Mouse (Mus musculus) liver, embryonic 14.5 days (tissue): Measurements from ENCODE around the gene P2ry13. TPM values are rescaled to one million over a fixed set of nuclear protein-coding genes. Genes with fewer than 3 reads are reported as not detected.

Source experiments
- ATAC-seq: fragments of 200-750 bp; cut with Nextera tagmentation; 2 replicates; pipeline ENCODE4 v1.8.0; 2017; ENCODE audit warnings: moderate number of reproducible peaks, mild to moderate bottlenecking, moderate library complexity; ENCODE audit not compliant: insufficient read depth
- DNase-seq, 3 experiments: peaks; one replicate each; pipeline ENCODE4 v3.0.0-alpha.2; 2012 to 2013; ENCODE audit warnings: low read depth in 3 of 3, low spot score in 3 of 3
- H3K27ac ChIP-seq: fragments of 300-500 bp; sonication (generic); 2 replicates; pipeline ENCODE4 v1.5.1; 2014; ENCODE audit warnings: moderate library complexity, mild to moderate bottlenecking, control low read depth, inconsistent platforms
- H3K27me3 ChIP-seq: fragments of 300-500 bp; sonication (generic); 2 replicates; pipeline ENCODE4 v1.6.1; 2014; ENCODE audit warnings: mild to moderate bottlenecking, low read length, moderate library complexity; ENCODE audit not compliant: control insufficient read depth, insufficient read depth
- H3K36me3 ChIP-seq: fragments of 300-500 bp; sonication (generic); replicated peaks from 2 replicates; pipeline ENCODE4 v1.6.1; 2014; ENCODE audit warnings: low read depth; ENCODE audit not compliant: control insufficient read depth, insufficient read depth
- H3K4me1 ChIP-seq, 2 experiments: fragments of 200-500 bp in 1 of 2; fragments of 300-500 bp in 1 of 2; sonication (generic) in 1 of 2; replicated peaks; 2 replicates each; pipeline ENCODE4 v1.6.1; 2012 to 2014; ENCODE audit warnings: antibody characterized with exemption in 1 of 2, inconsistent platforms in 1 of 2, low read length in 1 of 2; ENCODE audit not compliant: control insufficient read depth in 2 of 2, insufficient read depth in 2 of 2
- H3K4me2 ChIP-seq: fragments of 300-500 bp; sonication (generic); 2 replicates; pipeline ENCODE4 v1.6.1; 2014; ENCODE audit warnings: low read depth, mild to moderate bottlenecking, control low read depth, moderate library complexity
- H3K4me3 ChIP-seq, 2 experiments: fragments of 200-500 bp in 1 of 2; fragments of 300-500 bp in 1 of 2; sonication (generic) in 1 of 2; 2 replicates each; pipeline ENCODE4 v1.5.1; 2012 to 2014; ENCODE audit warnings: low read depth in 2 of 2, low read length in 2 of 2, mild to moderate bottlenecking in 2 of 2, control low read depth in 1 of 2, inconsistent platforms in 1 of 2, moderate library complexity in 1 of 2; ENCODE audit not compliant: insufficient read depth in 1 of 2
- H3K9ac ChIP-seq: fragments of 300-500 bp; sonication (generic); replicated peaks from 2 replicates; pipeline ENCODE4 v1.6.1; 2014; ENCODE audit warnings: mild to moderate bottlenecking, control low read depth, moderate library complexity
- H3K9me3 ChIP-seq: fragments of 300-500 bp; sonication (generic); 2 replicates; pipeline ENCODE4 v1.6.1; 2016; ENCODE audit warnings: low read length, mixed read lengths; ENCODE audit not compliant: control insufficient read depth
- CTCF ChIP-seq: IDR thresholded peaks from 2 replicates; pipeline ENCODE4 v1.5.1; 2016; ENCODE audit warnings: antibody characterized with exemption, low read depth, control low read depth
- EP300 ChIP-seq: IDR thresholded peaks from 2 replicates; pipeline ENCODE4 v1.6.1; 2016; ENCODE audit warnings: antibody characterized with exemption, low read depth
- WGBS: fragments of 180-500 bp; shearing (Covaris S2); extraction: QIAGEN DNeasy Blood & Tissue Kit; methylation state at CpG from one replicate; pipeline ENCODE4 v1.1.7; 2014; ENCODE audit not compliant: insufficient replicate concordance; 5-methylcytosine and 5-hydroxymethylcytosine counted together
- polyA plus RNA-seq, 2 experiments: library from polyadenylated mRNA; depleted of rRNA in 1 of 2; stranded (reverse) in 1 of 2; unstranded in 1 of 2; fragments of >200 nt; fragmentation: Nextera tagmentation in 1 of 2; extraction: Ambion mirVana in 1 of 2; gene quantifications; 2 replicates each; pipeline versions ENCODE4 v1.2.1 to v1.2.3; 2012 to 2014

Gene P2ry13
- polyA plus RNA-seq, 2 experiments = 2.0 to 3.0 TPM

DNA sequence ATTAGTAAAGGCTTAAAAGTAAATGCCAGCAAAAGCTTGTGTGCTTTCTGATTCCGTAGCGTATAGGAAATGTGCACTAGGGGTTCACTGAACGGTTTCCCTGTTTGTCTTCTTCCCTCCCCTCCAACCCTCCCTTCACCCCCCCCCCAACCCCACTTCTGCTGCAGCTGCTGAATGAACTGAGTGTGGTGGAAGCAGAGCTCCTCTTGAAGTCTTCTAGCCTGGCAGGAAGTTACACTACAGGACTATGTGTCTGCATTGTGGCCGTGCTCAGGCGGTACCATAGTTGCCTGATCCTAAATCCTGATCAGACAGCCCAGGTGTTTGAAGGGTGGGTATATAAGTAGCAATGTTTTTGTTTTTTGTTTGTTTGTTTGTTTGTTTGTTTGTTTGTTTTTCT lies 24.2 kb upstream of the P2ry13 start:
- no peak overlapping the region for H3K27ac ChIP-seq
- no peaks in the 10 kb centered on the region for H3K27me3 ChIP-seq
- no peak overlapping the region for H3K4me2 ChIP-seq
- 32% methylated on average over 5 of the region's 5 CpGs for WGBS
- no peak for TF ChIP-seq EP300
- no peak for TF ChIP-seq CTCF
- no peak overlapping the region for H3K9ac ChIP-seq
- H3K9me3 ChIP-seq = no peaks in the 10 kb centered on the region
- DNase-seq = no peak
- no peaks in the 10 kb centered on the region for H3K4me1 ChIP-seq
- H3K4me3 ChIP-seq = no peak overlapping the region
- ATAC-seq = no peak
- no peaks in the 10 kb centered on the region for H3K36me3 ChIP-seq

GRCm38 (mm10) chr3:59230912-59231311 lies 20.2 kb upstream of the P2ry13 start:
- 72% methylated on average over 3 of the region's 3 CpGs for WGBS

GRCm38 (mm10) chr3:59228730-59229551 lies 18.3 kb upstream of the P2ry13 start:
- Histone ChIP-seq H3K9ac (no peak overlapping the region), H3K36me3 (no peaks in the 10 kb centered on the region), H3K4me3 (no peak overlapping the region), H3K4me2 (no peak overlapping the region), H3K4me1 (peaks cover 0 to 10% of the 10 kb centered on the region in 2 experiments; a peak in 2 of 4 replicates), H3K27ac (no peak overlapping the region), H3K9me3 (no peaks in the 10 kb centered on the region), H3K27me3 (no peaks in the 10 kb centered on the region)
- ATAC-seq (peak; percentile 21; the same call in 1 of the 2 replicates), DNase-seq (peak in 2 of 3 experiments; percentile 17 to 32)
- 28% methylated on average over 10 of the region's 10 CpGs for WGBS
- no peak for TF ChIP-seq CTCF
- no peak for TF ChIP-seq EP300

More at GRCm38 (mm10) chr3:59230912-59231311, 20.2 kb upstream of the P2ry13 start:
- H3K36me3 ChIP-seq = no peaks in the 10 kb centered on the region
- TF ChIP-seq CTCF (no peak), EP300 (no peak)
- H3K27ac ChIP-seq = no peak overlapping the region
- no peaks in the 10 kb centered on the region for H3K27me3 ChIP-seq
- no peak overlapping the region for H3K4me3 ChIP-seq
- H3K4me1 ChIP-seq = peaks cover 0 to 10% of the 10 kb centered on the region in 2 experiments; a peak in 2 of 4 replicates
- no peaks in the 10 kb centered on the region for H3K9me3 ChIP-seq
- no peak for ATAC-seq
- H3K9ac ChIP-seq = no peak overlapping the region
- DNase-seq = no peak
- H3K4me2 ChIP-seq = no peak overlapping the region

GRCm38 (mm10) chr3:59227696-59228095 lies 17.0 kb upstream of the P2ry13 start:
- Histone ChIP-seq H3K4me3 (no peak overlapping the region), H3K9ac (no peak overlapping the region), H3K9me3 (no peaks in the 10 kb centered on the region), H3K36me3 (no peaks in the 10 kb centered on the region), H3K27ac (no peak overlapping the region), H3K4me2 (no peak overlapping the region), H3K4me1 (peaks cover 0 to 10% of the 10 kb centered on the region in 2 experiments; a peak in 2 of 4 replicates), H3K27me3 (no peaks in the 10 kb centered on the region)
- DNase-seq = no peak
- no peak for ATAC-seq
- TF ChIP-seq EP300 = no peak
- 37% methylated on average over 9 of the region's 9 CpGs for WGBS

DNA sequence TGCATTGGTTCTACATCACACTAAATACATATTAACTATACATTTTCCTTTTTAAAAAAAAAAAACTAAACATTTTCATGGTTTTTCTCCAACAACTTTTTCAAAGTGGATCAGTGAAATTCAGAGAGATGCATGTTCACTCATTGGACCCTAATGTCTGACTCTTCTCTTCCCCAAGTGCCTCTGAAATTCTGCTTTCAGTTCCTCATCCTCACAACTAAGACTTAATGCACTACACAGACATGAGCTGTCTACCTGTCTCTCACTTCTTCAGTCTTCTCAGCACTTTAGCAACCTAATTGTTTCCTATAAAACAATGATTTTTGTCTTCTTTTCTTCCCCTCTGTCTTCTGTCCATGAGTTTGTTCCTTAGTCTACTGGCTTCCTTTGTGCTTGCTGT lies 14.7 kb upstream of the P2ry13 start:
- Histone ChIP-seq H3K4me3 (no peak overlapping the region), H3K27ac (no peak overlapping the region), H3K4me1 (peaks cover 0 to 10% of the 10 kb centered on the region in 2 experiments; a peak in 2 of 4 replicates), H3K9ac (no peak overlapping the region), H3K27me3 (no peaks in the 10 kb centered on the region), H3K9me3 (no peaks in the 10 kb centered on the region), H3K4me2 (no peak overlapping the region), H3K36me3 (no peaks in the 10 kb centered on the region)
- DNase-seq (no peak), ATAC-seq (no peak)
- TF ChIP-seq EP300 (no peak), CTCF (no peak)
